Mouse (Mus musculus) adrenal gland, postnatal 14 days (tissue): ENCODE measurements around the gene St3gal5. TPM values are rescaled to one million over a fixed set of nuclear protein-coding genes. Genes with fewer than 3 reads are reported as not detected.

Experiments used
- total RNA-seq: library from RNA; stranded (reverse); gene quantifications from 2 replicates; pipeline ENCODE4 v1.2.3, GENCODE M21; 2021

The St3gal5 gene
- total RNA-seq, 1 experiment from 2014 or later = 170 TPM

Other genes with a start within 250 kb of the St3gal5 start
- 112 and 116 TPM in 2 replicates for gene Ptcd3, start 188.8 kb upstream of the St3gal5 start, total RNA-seq
- 60.9 and 68.3 TPM in 2 replicates for gene Polr1a, start 188.5 kb upstream of the St3gal5 start, total RNA-seq
- 5.7 and 5.9 TPM in 2 replicates for gene Atoh8, start 138.0 kb downstream of the St3gal5 start, total RNA-seq
- gene Sftpb, start 207.0 kb downstream of the St3gal5 start, total RNA-seq = 0.70 TPM in 1 of 2 replicates, not detected in the other
- 29.1 and 32.7 TPM in 2 replicates for gene Usp39, start 247.6 kb downstream of the St3gal5 start, total RNA-seq
- gene 0610030E20Rik, start 249.7 kb downstream of the St3gal5 start, total RNA-seq = 25.8 and 33.1 TPM in 2 replicates